Mouse (Mus musculus): ENCODE results near the gene Clca4a.

GRCm38 (mm10) chr3:144914014-144914413 lies 60.8 kb downstream of the Clca4a start:
- no peak for TF ChIP-seq POLR2A (IDR thresholded peaks at IDR 0.05; ENCODE audit: borderline replicate concordance, extremely low read depth, insufficient read depth, insufficient read length, poor library complexity, severe bottlenecking)
- TF ChIP-seq CTCF (IDR thresholded peaks at IDR 0.05; ENCODE audit: borderline replicate concordance, extremely low read depth, insufficient read depth, insufficient read length), result no peak
